Mouse (Mus musculus): ENCODE measurements around the gene Tatdn2.

- TF ChIP-seq CTCF (IDR thresholded peaks at IDR 0.05) (no peak), EP300 (IDR thresholded peaks at IDR 0.05) (no peak)
Observed at GRCm38 (mm10) chr6:113661353-113662241, 35.3 kb upstream of the Tatdn2 start.
